Comparison of ENCODE assay signal across 9 mouse cellular contexts in the genomic region with DNA sequence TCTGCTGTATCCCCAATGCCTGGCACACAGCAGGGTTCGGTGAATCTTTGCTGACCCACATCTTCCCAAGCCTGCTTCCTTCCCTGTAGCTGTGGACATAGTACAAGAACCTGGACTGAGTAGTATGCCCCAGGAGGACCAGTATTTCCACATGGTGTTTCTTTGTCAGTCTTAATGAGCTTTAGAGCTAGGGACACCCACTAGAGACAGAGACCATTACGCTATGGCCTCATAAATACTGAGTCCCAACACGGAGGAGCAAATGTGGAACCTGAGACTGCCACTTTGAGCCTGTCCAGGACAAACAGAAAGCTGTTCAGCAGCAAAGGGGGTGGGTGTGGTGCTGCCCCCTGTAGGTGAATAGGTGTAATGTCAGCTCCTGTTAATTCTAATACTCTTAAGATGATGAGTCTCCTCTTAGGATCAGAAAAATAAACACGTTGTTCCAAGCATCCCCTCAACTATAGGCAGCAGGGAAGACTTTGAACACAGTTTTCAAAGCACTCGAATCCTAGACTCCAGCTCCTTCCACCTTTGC. TPM values are rescaled to one million over a fixed set of nuclear protein-coding genes. Genes with fewer than 3 reads are reported as not detected.
A peak's percentile ranks its signal among the peaks of the same experiment; 100 is the strongest.
DNase-seq lines count a peak whose midpoint lies in the region; ATAC-seq and TF ChIP-seq lines count a peak whose summit lies in the region.
"Had no signal": no experiment of that assay in that cellular context is flagged by ENCODE, and none has a peak within 500 bp of the region (broad histone marks: within the 10 kb centered on the region; RNA-seq: fewer than 3 reads in every experiment).

No protein-coding gene starts in this region.

- peaks cover 3% of the 10 kb centered on the region; the same call in 1 of the 2 replicates for H3K4me1 ChIP-seq in hindbrain, postnatal 0 days (ENCODE audit: insufficient read depth, low read length)
- no peaks in the 10 kb centered on the region for H3K4me1 ChIP-seq in hindbrain, embryonic 16.5 days (ENCODE audit: control insufficient read depth, insufficient read depth, low read depth, low read length)
- H3K4me1 ChIP-seq: heart, embryonic 13.5 days had no signal

- H3K4me2 ChIP-seq in hindbrain, postnatal 0 days (ENCODE audit: low read depth, low read length): no peak overlapping the region
- no peak overlapping the region for H3K4me2 ChIP-seq in hindbrain, embryonic 16.5 days (ENCODE audit: low read length)
- H3K4me2 ChIP-seq: heart, embryonic 13.5 days had no signal

- H3K27ac ChIP-seq in hindbrain, postnatal 0 days: no peak overlapping the region
- no peak overlapping the region for H3K27ac ChIP-seq in hindbrain, embryonic 16.5 days (ENCODE audit: low read depth, low read length)
- H3K27ac ChIP-seq: heart, embryonic 13.5 days had no signal

- no peaks in the 10 kb centered on the region for H3K36me3 ChIP-seq in hindbrain, postnatal 0 days (ENCODE audit: insufficient read depth, low read length)
- no peaks in the 10 kb centered on the region for H3K36me3 ChIP-seq in hindbrain, embryonic 16.5 days (ENCODE audit: control insufficient read depth, insufficient read depth, low read length)
- H3K36me3 ChIP-seq: heart, embryonic 13.5 days had no signal

- H3K9me3 ChIP-seq in hindbrain, postnatal 0 days (ENCODE audit: low read length): no peaks in the 10 kb centered on the region
- H3K9me3 ChIP-seq in hindbrain, embryonic 16.5 days (ENCODE audit: control insufficient read depth, low read length): no peaks in the 10 kb centered on the region
- H3K9me3 ChIP-seq: heart, embryonic 13.5 days had no signal

- H3K4me3 ChIP-seq in hindbrain, postnatal 0 days (ENCODE audit: low read length): no peak overlapping the region
- H3K4me3 ChIP-seq in hindbrain, embryonic 16.5 days (ENCODE audit: low read length): no peak overlapping the region
- H3K4me3 ChIP-seq: heart, embryonic 13.5 days had no signal

- H3K9ac ChIP-seq in hindbrain, postnatal 0 days (replicated peaks; ENCODE audit: low read length): no peak overlapping the region
- no peak overlapping the region for H3K9ac ChIP-seq in hindbrain, embryonic 16.5 days (ENCODE audit: low read depth, low read length)
- H3K9ac ChIP-seq: heart, embryonic 13.5 days had no signal

- no peaks in the 10 kb centered on the region for H3K27me3 ChIP-seq in hindbrain, postnatal 0 days (ENCODE audit: insufficient read depth, low read length)
- no peaks in the 10 kb centered on the region for H3K27me3 ChIP-seq in hindbrain, embryonic 16.5 days (replicated peaks; ENCODE audit: control insufficient read depth, insufficient read depth, low read length)
- H3K27me3 ChIP-seq: heart, embryonic 13.5 days had no signal

- no peak for DNase-seq in hindbrain, postnatal 0 days (ENCODE audit: low spot score)
- peak; percentile 56 to 57 for DNase-seq in B cell, adult 2 months
- peak; percentile 43 for DNase-seq in R1 (ENCODE audit: low read depth, low spot score)
- peak; percentile 23 for DNase-seq in lung, postnatal 14 days
- DNase-seq in adrenal gland, postnatal 25 days: no peak

- peak; percentile 72 for TF ChIP-seq CTCF in hindbrain, postnatal 0 days (IDR thresholded peaks at IDR 0.05; ENCODE audit: low read depth)

- no peak for ATAC-seq in hindbrain, postnatal 0 days
- ATAC-seq in hindbrain, embryonic 16.5 days: no peak
- ATAC-seq in granulocyte monocyte progenitor cell, adult 5-6 weeks (replicated peaks; ENCODE audit: poor library complexity, severe bottlenecking): no peak; the same call in 1 of the 2 replicates
- ATAC-seq in erythroid progenitor cell, adult 5-6 weeks (replicated peaks; ENCODE audit: low FRiP score, poor library complexity, severe bottlenecking): no peak

- 52% methylated on average over 5 of the region's 5 CpGs for WGBS in hindbrain, postnatal 0 days
- 49% methylated on average over 5 of the region's 5 CpGs for WGBS in hindbrain, embryonic 16.5 days

RNA-seq across cellular contexts. Expression of gene Pdia6, which starts 44.4 kb away (rescaled TPM):
- 76.3 and 99.2 TPM in 2 replicates for total RNA-seq in hindbrain, postnatal 0 days (2014; rRNA removed)
- 194 and 201 TPM in 2 replicates for polyA plus RNA-seq in hindbrain, postnatal 0 days (2015; fragmentation: Nextera tagmentation; extraction: Ambion mirVana)
- polyA plus RNA-seq in hindbrain, embryonic 16.5 days (2015; fragmentation: Nextera tagmentation; extraction: Ambion mirVana): 282 and 309 TPM in 2 replicates
- 311 and 350 TPM in 2 replicates for total RNA-seq in granulocyte monocyte progenitor cell, adult 5-6 weeks (2014; fragmentation: Nextera tagmentation)
- total RNA-seq in granulocyte monocyte progenitor cell, adult 5-6 weeks (2017): 596 and 685 TPM in 2 replicates
- total RNA-seq in erythroid progenitor cell, adult 5-6 weeks (2015; ENCODE audit: low replicate concordance): 50.1 and 54.5 TPM in 2 replicates
- total RNA-seq in erythroid progenitor cell, adult 5-6 weeks (2017; ENCODE audit: low replicate concordance): 51.6 and 57.5 TPM in 2 replicates
- total RNA-seq in adrenal gland, postnatal 25 days (2021): 156 TPM in 2 replicates

RNA-seq across cellular contexts. Expression of gene Kcnf1, which starts 45.3 kb away (rescaled TPM):
- 8.9 and 10.5 TPM in 2 replicates for total RNA-seq in hindbrain, postnatal 0 days (2014; rRNA removed)
- polyA plus RNA-seq in hindbrain, postnatal 0 days (2015; fragmentation: Nextera tagmentation; extraction: Ambion mirVana): 3.0 and 3.3 TPM in 2 replicates
- 4.9 and 5.6 TPM in 2 replicates for polyA plus RNA-seq in hindbrain, embryonic 16.5 days (2015; fragmentation: Nextera tagmentation; extraction: Ambion mirVana)
- not detected in 2 replicates for total RNA-seq in granulocyte monocyte progenitor cell, adult 5-6 weeks (2014; fragmentation: Nextera tagmentation)
- not detected in 2 replicates for total RNA-seq in granulocyte monocyte progenitor cell, adult 5-6 weeks (2017)
- not detected in 2 replicates for total RNA-seq in erythroid progenitor cell, adult 5-6 weeks (2015; ENCODE audit: low replicate concordance)
- not detected in 2 replicates for total RNA-seq in erythroid progenitor cell, adult 5-6 weeks (2017; ENCODE audit: low replicate concordance)
- total RNA-seq in adrenal gland, postnatal 25 days (2021): 0.21 and 0.57 TPM in 2 replicates

Comparison
In these comparisons a context has a peak if more than half of its experiments do, and no peak if none do; other contexts are left out.
1. DNase-seq: peak in B cell, adult 2 months (2 of 2), R1 (single experiment) and lung, postnatal 14 days (single experiment); none in hindbrain, postnatal 0 days (single experiment) and adrenal gland, postnatal 25 days (single experiment).